Mouse (Mus musculus): ENCODE results near the gene Tulp4. TPM values are rescaled to one million over a fixed set of nuclear protein-coding genes. Genes with fewer than 3 reads are reported as not detected.

The Tulp4 gene
- polyA plus RNA-seq, 1 experiment, result 16.4 TPM

DNA sequence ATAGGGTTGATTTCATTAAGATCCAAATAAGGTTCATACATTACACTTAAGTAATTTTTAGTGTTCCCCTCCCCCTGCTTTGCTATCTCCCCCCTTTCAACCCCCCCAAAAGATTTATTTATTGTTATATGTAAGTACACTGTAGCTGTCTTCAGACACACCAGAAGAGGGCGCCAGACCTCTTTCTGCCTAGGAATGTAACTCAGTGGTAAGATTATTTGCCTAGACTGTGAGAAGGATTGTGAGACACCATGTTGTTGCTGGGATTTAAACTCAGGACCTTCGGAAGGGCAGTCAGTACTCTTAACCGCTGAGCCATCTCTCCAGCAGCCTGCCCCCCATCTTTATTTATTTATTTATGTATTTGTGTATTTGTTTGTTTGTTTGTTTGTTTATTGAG, 4.7 kb downstream of the Tulp4 start:
- no peak for TF ChIP-seq GATA1 (IDR thresholded peaks at IDR 0.05; ENCODE audit: low read length)

DNA sequence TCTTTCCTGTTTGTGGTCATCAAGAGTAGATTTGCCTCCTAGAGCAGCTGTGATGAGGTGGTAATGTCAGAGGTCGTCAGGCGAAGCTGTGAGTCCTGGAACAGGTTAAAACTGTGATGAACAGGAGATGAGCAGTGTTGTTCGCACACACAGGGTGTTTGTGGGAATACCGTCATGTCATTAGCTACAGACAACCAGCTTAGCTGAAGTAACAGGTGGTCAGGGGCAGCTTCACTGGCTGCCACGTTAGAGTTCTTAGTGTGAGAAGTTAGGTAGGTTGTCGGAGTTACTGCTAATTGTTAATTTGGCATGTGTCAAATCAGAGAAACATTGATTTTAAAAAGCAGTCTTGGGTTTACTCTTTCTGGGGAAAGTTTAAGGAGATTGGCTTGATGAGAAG, 7.4 kb downstream of the Tulp4 start:
- no peak for TF ChIP-seq GATA1 (IDR thresholded peaks at IDR 0.05; ENCODE audit: low read length)

DNA sequence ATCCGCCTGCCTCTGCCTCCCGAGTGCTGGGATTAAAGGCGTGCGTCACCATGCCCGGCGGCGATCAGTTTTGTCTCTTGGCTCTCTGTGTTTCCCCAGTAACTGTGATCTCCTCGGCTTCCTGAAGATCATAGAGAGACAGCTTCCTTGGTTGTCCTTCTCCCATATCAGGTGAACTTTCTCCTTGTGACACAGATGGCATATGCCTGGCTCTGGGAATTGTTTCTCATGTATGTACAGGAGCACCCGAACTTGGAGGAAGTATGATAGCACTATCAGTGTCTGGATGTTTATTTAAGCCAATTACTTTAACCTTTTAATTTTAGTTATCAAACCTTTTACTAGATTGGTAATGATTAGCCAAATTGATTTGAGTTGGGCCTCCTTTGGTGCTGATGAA, 8.8 kb downstream of the Tulp4 start:
- TF ChIP-seq GATA1 (IDR thresholded peaks at IDR 0.05; ENCODE audit: low read length), result no peak

- no peak for TF ChIP-seq GATA1 (IDR thresholded peaks at IDR 0.05; ENCODE audit: low read length)
Measured at GRCm38 (mm10) chr17:6117148-6117725, 11.0 kb downstream of the Tulp4 start.

- no peak for TF ChIP-seq GATA1 (IDR thresholded peaks at IDR 0.05; ENCODE audit: low read length)
Measured at GRCm38 (mm10) chr17:6117917-6118316, 11.7 kb downstream of the Tulp4 start.

DNA sequence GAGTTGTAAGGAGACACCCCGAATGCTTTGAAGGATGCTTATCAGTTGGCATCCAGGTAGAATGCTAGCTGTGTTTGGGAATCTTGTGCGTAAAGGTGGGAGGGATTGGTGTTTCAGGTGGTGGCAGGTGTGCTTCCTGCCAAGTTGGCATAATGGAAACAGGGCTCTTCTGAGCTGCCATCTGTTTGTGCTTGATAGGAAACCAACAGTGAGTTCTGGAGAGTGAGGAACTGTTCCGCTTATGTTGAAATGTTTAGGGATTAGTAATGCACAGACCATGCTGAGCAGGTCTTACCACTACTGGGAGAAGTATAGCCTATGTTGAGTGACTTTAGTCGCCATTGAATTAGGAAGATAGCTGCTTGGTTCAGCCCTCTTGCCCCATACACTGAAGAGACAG, 12.6 kb downstream of the Tulp4 start:
- no peak for TF ChIP-seq GATA1 (IDR thresholded peaks at IDR 0.05; ENCODE audit: low read length)

GRCm38 (mm10) chr17:6123776-6124175, 17.5 kb downstream of the Tulp4 start:
- no peak for TF ChIP-seq GATA1 (IDR thresholded peaks at IDR 0.05; ENCODE audit: low read length)

DNA sequence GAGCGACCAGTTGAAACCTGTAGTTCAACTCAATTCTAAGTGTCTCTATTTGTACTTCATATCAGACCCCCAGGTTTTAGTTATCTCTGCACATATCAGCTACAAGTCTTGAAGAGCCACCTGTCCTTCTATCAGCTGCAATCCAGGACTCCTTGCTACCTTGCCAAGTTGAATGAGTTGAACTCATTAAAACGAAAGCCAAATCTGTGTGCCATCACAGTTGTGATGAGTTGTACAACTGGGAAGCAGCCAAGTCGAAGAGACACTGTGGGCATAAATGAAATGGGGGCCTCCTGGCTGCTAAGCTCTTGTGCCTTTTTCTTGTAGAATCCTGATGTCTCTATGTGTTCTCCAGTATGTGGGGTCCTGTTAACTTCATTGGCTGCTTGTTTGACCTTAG, 19.2 kb downstream of the Tulp4 start:
- no peak for TF ChIP-seq GATA1 (IDR thresholded peaks at IDR 0.05; ENCODE audit: low read length)

DNA sequence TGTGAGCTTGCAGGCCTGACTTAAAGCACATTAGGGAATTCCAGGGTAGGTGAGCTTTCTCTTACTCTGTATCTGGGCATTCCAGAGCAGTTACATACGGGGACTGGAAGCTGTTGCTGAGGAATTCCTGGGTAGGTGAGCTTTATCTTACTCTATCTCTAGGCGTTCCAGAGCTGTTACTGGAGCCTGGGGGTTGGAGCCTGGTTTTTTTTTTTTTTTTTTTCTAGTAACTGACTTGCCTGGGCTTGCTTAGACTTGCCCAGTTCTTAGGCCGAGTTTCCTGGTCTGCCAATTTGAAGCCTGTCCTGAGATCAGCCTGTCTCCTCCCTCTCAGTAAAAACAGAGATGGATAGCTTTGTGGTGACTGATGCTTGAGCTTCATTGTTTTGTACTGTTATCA, 21.8 kb downstream of the Tulp4 start:
- TF ChIP-seq GATA1 (IDR thresholded peaks at IDR 0.05; ENCODE audit: low read length), result no peak

GRCm38 (mm10) chr17:6129361-6129760, 23.1 kb downstream of the Tulp4 start:
- no peak for TF ChIP-seq GATA1 (IDR thresholded peaks at IDR 0.05; ENCODE audit: low read length)

GRCm38 (mm10) chr17:6131083-6131482, 24.8 kb downstream of the Tulp4 start:
- TF ChIP-seq GATA1 (IDR thresholded peaks at IDR 0.05; ENCODE audit: low read length), result no peak

GRCm38 (mm10) chr17:6140875-6141274, 34.6 kb downstream of the Tulp4 start:
- TF ChIP-seq GATA1 (IDR thresholded peaks at IDR 0.05; ENCODE audit: low read length), result no peak

DNA sequence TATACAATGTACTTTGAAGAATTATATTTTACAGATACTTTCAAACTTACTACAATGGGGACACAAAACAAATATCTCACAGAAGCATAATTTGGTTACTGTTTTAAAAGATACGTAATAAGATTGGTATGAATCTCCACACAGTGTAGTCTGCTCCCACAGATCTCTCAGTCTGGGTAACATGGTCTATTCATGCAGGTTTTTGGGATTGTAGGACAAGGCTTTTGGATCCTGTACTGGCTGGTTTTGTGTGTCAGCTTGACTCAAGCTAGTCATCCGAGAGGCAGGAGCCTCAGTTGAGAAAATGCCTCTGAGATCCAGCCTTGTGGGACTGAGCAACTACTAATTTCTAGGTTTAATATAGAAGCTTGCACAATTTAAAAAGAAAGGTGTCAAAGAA, 35.1 kb downstream of the Tulp4 start:
- no peak for TF ChIP-seq GATA1 (IDR thresholded peaks at IDR 0.05; ENCODE audit: low read length)

DNA sequence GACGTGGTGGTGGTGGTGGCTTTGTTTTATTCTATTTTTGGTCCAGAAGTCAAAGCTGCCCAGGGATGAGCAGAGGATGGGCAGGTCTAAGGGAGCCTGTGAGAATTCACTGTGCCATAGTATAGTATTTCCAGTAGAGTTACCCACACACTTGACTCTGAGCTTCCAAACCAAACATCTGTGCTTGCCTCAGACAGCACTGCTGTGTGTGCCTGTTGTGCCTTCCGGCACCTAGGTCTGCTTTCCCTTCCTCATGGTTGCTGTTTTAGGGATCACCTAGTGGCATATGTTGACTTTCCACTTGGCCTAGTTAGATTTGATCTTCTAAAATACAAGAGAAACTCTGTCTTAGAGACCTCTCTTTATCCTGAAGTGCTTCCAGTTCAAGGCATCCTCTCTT, 39.0 kb downstream of the Tulp4 start:
- no peak for TF ChIP-seq GATA1 (IDR thresholded peaks at IDR 0.05; ENCODE audit: low read length)

GRCm38 (mm10) chr17:6152941-6153340, 46.7 kb downstream of the Tulp4 start:
- TF ChIP-seq GATA1 (IDR thresholded peaks at IDR 0.05; ENCODE audit: low read length), result no peak

GRCm38 (mm10) chr17:6153581-6153980, 47.3 kb downstream of the Tulp4 start:
- TF ChIP-seq GATA1 (IDR thresholded peaks at IDR 0.05; ENCODE audit: low read length), result no peak

DNA sequence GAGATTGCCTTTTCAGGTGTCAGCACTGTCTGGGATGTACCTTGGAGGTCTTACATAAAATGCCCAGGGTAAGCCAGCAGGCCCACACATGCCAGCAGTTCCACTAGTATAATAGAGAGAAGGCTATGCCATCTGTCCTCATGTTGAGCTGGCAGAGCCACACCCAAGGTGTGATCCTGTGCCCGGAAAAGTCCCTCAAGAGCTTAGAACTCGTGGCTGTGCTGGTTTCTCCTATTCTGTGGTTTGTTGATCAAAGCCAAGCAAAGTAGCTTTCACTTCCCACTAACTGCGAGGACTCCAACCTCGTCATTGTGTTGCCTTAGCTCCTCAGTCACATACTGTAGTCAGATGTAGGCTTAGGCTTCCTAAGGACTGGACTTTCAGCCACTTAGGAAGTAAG, 48.1 kb downstream of the Tulp4 start:
- no peak for TF ChIP-seq GATA1 (IDR thresholded peaks at IDR 0.05; ENCODE audit: low read length)

- no peak for TF ChIP-seq GATA1 (IDR thresholded peaks at IDR 0.05; ENCODE audit: low read length)
Measured at GRCm38 (mm10) chr17:6160495-6160894, 54.3 kb downstream of the Tulp4 start.
